Mouse (Mus musculus): ENCODE measurements at regions not wholly inside any gene's neighbourhood (a gene's known extent, or its start where the extent isn't known, plus 50 kb on each side); places are given as distances from the start of the nearest gene placed in this dataset.

- H3K9ac ChIP-seq (replicated peaks), result no peak overlapping the region
- no peak overlapping the region for H3K27ac ChIP-seq
- H3K4me2 ChIP-seq (ENCODE audit: low read depth), result no peak overlapping the region
- no peaks in the 10 kb centered on the region for H3K9me3 ChIP-seq (ENCODE audit: control insufficient read depth, low read length)
- DNase-seq (ENCODE audit: low read depth in 3 of 3, low spot score in 3 of 3), result peak in 1 of 3 experiments; percentile 11
- no peaks in the 10 kb centered on the region for H3K27me3 ChIP-seq (ENCODE audit: control insufficient read depth, insufficient read depth, low read length)
- no peaks in the 10 kb centered on the region for H3K4me1 ChIP-seq (replicated peaks; ENCODE audit: control insufficient read depth in 2 of 2, insufficient read depth in 2 of 2, low read length in 1 of 2)
- ATAC-seq (ENCODE audit: insufficient read depth), result no peak
- H3K36me3 ChIP-seq (replicated peaks; ENCODE audit: control insufficient read depth, insufficient read depth, low read depth), result no peaks in the 10 kb centered on the region
- TF ChIP-seq CTCF (IDR thresholded peaks at IDR 0.05; ENCODE audit: low read depth) (peak; percentile 77), EP300 (IDR thresholded peaks at IDR 0.05; ENCODE audit: low read depth) (no peak)
- WGBS (ENCODE audit: insufficient replicate concordance), result 4% methylated on average over 7 of the region's 7 CpGs
- no peak overlapping the region for H3K4me3 ChIP-seq (ENCODE audit: insufficient read depth in 1 of 2, low read depth in 2 of 2, low read length in 2 of 2)
These were observed 76.3 kb upstream of the Pitrm1 start for GRCm38 (mm10) chr13:6471643-6472042.

GRCm38 (mm10) chr13:6473401-6474190, 74.4 kb upstream of the Pitrm1 start:
- Histone ChIP-seq H3K4me3 (ENCODE audit: insufficient read depth in 1 of 2, low read depth in 2 of 2, low read length in 2 of 2) (no peak overlapping the region), H3K9ac (replicated peaks) (no peak overlapping the region), H3K4me2 (ENCODE audit: low read depth) (no peak overlapping the region), H3K36me3 (replicated peaks; ENCODE audit: control insufficient read depth, insufficient read depth, low read depth) (no peaks in the 10 kb centered on the region), H3K27me3 (ENCODE audit: control insufficient read depth, insufficient read depth, low read length) (no peaks in the 10 kb centered on the region), H3K4me1 (replicated peaks; ENCODE audit: control insufficient read depth in 2 of 2, insufficient read depth in 2 of 2, low read length in 1 of 2) (no peaks in the 10 kb centered on the region), H3K27ac (no peak overlapping the region), H3K9me3 (ENCODE audit: control insufficient read depth, low read length) (no peaks in the 10 kb centered on the region)
- 63% methylated on average over 12 of the region's 12 CpGs for WGBS (ENCODE audit: insufficient replicate concordance)
- ATAC-seq (ENCODE audit: insufficient read depth), result no peak
- DNase-seq (ENCODE audit: low read depth in 3 of 3, low spot score in 3 of 3), result no peak
- TF ChIP-seq EP300 (IDR thresholded peaks at IDR 0.05; ENCODE audit: low read depth), result no peak

- no peaks in the 10 kb centered on the region for H3K36me3 ChIP-seq (replicated peaks; ENCODE audit: control insufficient read depth, insufficient read depth, low read depth)
- no peak overlapping the region for H3K27ac ChIP-seq
- H3K9me3 ChIP-seq (ENCODE audit: control insufficient read depth, low read length), result no peaks in the 10 kb centered on the region
- H3K9ac ChIP-seq (replicated peaks), result no peak overlapping the region
- no peaks in the 10 kb centered on the region for H3K4me1 ChIP-seq (replicated peaks; ENCODE audit: control insufficient read depth in 2 of 2, insufficient read depth in 2 of 2, low read length in 1 of 2)
- no peak overlapping the region for H3K4me3 ChIP-seq (ENCODE audit: insufficient read depth in 1 of 2, low read depth in 2 of 2, low read length in 2 of 2)
- no peak overlapping the region for H3K4me2 ChIP-seq (ENCODE audit: low read depth)
- no peak for ATAC-seq (ENCODE audit: insufficient read depth)
- TF ChIP-seq CTCF (IDR thresholded peaks at IDR 0.05; ENCODE audit: low read depth), result no peak
- TF ChIP-seq EP300 (IDR thresholded peaks at IDR 0.05; ENCODE audit: low read depth), result no peak
- H3K27me3 ChIP-seq (ENCODE audit: control insufficient read depth, insufficient read depth, low read length), result no peaks in the 10 kb centered on the region
- DNase-seq (ENCODE audit: low read depth in 3 of 3, low spot score in 3 of 3), result no peak
- 30% methylated on average over 6 of the region's 6 CpGs for WGBS (ENCODE audit: insufficient replicate concordance)
These were observed 68.3 kb upstream of the Pitrm1 start for GRCm38 (mm10) chr13:6479667-6480066.

GRCm38 (mm10) chr13:6484418-6484817, 63.5 kb upstream of the Pitrm1 start:
- no peaks in the 10 kb centered on the region for H3K4me1 ChIP-seq (replicated peaks; ENCODE audit: control insufficient read depth in 2 of 2, insufficient read depth in 2 of 2, low read length in 1 of 2)
- no peak overlapping the region for H3K4me3 ChIP-seq (ENCODE audit: insufficient read depth in 1 of 2, low read depth in 2 of 2, low read length in 2 of 2)
- no peaks in the 10 kb centered on the region for H3K9me3 ChIP-seq (ENCODE audit: control insufficient read depth, low read length)
- ATAC-seq (ENCODE audit: insufficient read depth), result no peak
- TF ChIP-seq CTCF (IDR thresholded peaks at IDR 0.05; ENCODE audit: low read depth) (no peak), EP300 (IDR thresholded peaks at IDR 0.05; ENCODE audit: low read depth) (no peak)
- no peak overlapping the region for H3K4me2 ChIP-seq (ENCODE audit: low read depth)
- no peak overlapping the region for H3K9ac ChIP-seq (replicated peaks)
- H3K27me3 ChIP-seq (ENCODE audit: control insufficient read depth, insufficient read depth, low read length), result no peaks in the 10 kb centered on the region
- no peaks in the 10 kb centered on the region for H3K36me3 ChIP-seq (replicated peaks; ENCODE audit: control insufficient read depth, insufficient read depth, low read depth)
- DNase-seq (ENCODE audit: low read depth in 3 of 3, low spot score in 3 of 3), result no peak
- no peak overlapping the region for H3K27ac ChIP-seq

- no peak overlapping the region for H3K9ac ChIP-seq (replicated peaks)
- H3K9me3 ChIP-seq (ENCODE audit: control insufficient read depth, low read length), result no peaks in the 10 kb centered on the region
- ATAC-seq (ENCODE audit: insufficient read depth) (no peak), DNase-seq (ENCODE audit: low read depth in 3 of 3, low spot score in 3 of 3) (no peak)
- H3K4me1 ChIP-seq (replicated peaks; ENCODE audit: control insufficient read depth in 2 of 2, insufficient read depth in 2 of 2, low read length in 1 of 2), result no peaks in the 10 kb centered on the region
- H3K27me3 ChIP-seq (ENCODE audit: control insufficient read depth, insufficient read depth, low read length), result no peaks in the 10 kb centered on the region
- no peak overlapping the region for H3K4me3 ChIP-seq (ENCODE audit: insufficient read depth in 1 of 2, low read depth in 2 of 2, low read length in 2 of 2)
- H3K27ac ChIP-seq, result no peak overlapping the region
- H3K4me2 ChIP-seq (ENCODE audit: low read depth), result no peak overlapping the region
- 40% methylated on average over 3 of the region's 3 CpGs for WGBS (ENCODE audit: insufficient replicate concordance)
- H3K36me3 ChIP-seq (replicated peaks; ENCODE audit: control insufficient read depth, insufficient read depth, low read depth), result no peaks in the 10 kb centered on the region
- TF ChIP-seq CTCF (IDR thresholded peaks at IDR 0.05; ENCODE audit: low read depth), result no peak
- TF ChIP-seq EP300 (IDR thresholded peaks at IDR 0.05; ENCODE audit: low read depth), result no peak
These were observed 60.1 kb upstream of the Pitrm1 start for GRCm38 (mm10) chr13:6487837-6488236.

All from liver, embryonic 14.5 days (tissue).